Mouse (Mus musculus) hindbrain, embryonic 10.5 days (tissue): Measurements from ENCODE around the gene Gm20458. TPM values are rescaled to one million over a fixed set of nuclear protein-coding genes. Genes with fewer than 3 reads are reported as not detected.

Experiments used
- DNase-seq: peaks from one replicate; pipeline ENCODE4 v3.0.0-alpha.2; 2017; ENCODE audit warnings: low spot score
- H3K27ac ChIP-seq: fragments of 300-500 bp; sonication (generic); 2 replicates; pipeline ENCODE4 v1.5.1; 2016; ENCODE audit warnings: mild to moderate bottlenecking, moderate library complexity
- H3K27me3 ChIP-seq: fragments of 300-500 bp; sonication (generic); 2 replicates; pipeline ENCODE4 v1.6.1; 2016; ENCODE audit warnings: mild to moderate bottlenecking; ENCODE audit not compliant: poor library complexity, insufficient read depth, severe bottlenecking
- H3K36me3 ChIP-seq: fragments of 300-500 bp; sonication (generic); 2 replicates; pipeline ENCODE4 v1.6.1; 2016; ENCODE audit warnings: mild to moderate bottlenecking, moderate library complexity
- H3K4me1 ChIP-seq: fragments of 300-500 bp; sonication (generic); replicated peaks from 2 replicates; pipeline ENCODE4 v1.6.1; 2016; ENCODE audit warnings: mild to moderate bottlenecking
- H3K4me3 ChIP-seq: fragments of 300-500 bp; sonication (generic); 2 replicates; pipeline ENCODE4 v1.5.1; 2016; ENCODE audit warnings: mild to moderate bottlenecking, moderate library complexity
- H3K9me3 ChIP-seq: fragments of 300-500 bp; sonication (generic); 2 replicates; pipeline ENCODE4 v1.6.1; 2016; ENCODE audit warnings: mild to moderate bottlenecking, moderate library complexity
- WGBS: fragments of 180-500 bp; shearing (Covaris S2); methylation state at CpG from one replicate; pipeline ENCODE4 v1.1.7; 2016; 5-methylcytosine and 5-hydroxymethylcytosine counted together
- polyA plus RNA-seq: library from polyadenylated mRNA; unstranded; fragments of >200 nt; fragmentation: Nextera tagmentation; extraction: Ambion mirVana; gene quantifications from 2 replicates; pipeline ENCODE4 v1.2.1, GENCODE M21; 2016

Gm20458 gene
- polyA plus RNA-seq, 1 experiment from 2014 or later = 4.4 TPM

GRCm38 (mm10) chr2:164436961-164437360 lies 23.8 kb upstream of the Gm20458 start:
- DNase-seq = no peak
- peaks cover 55% of the 10 kb centered on the region for H3K4me1 ChIP-seq
- peaks cover 22% of the 10 kb centered on the region for H3K27me3 ChIP-seq
- H3K27ac ChIP-seq = peak overlapping the region; percentile 16
- WGBS = 65% methylated on average over 3 of the region's 3 CpGs
- no peak overlapping the region for H3K4me3 ChIP-seq
- no peaks in the 10 kb centered on the region for H3K9me3 ChIP-seq
- no peaks in the 10 kb centered on the region for H3K36me3 ChIP-seq

GRCm38 (mm10) chr2:164437710-164438109 lies 23.1 kb upstream of the Gm20458 start:
- Histone ChIP-seq H3K4me3 (no peak overlapping the region), H3K27me3 (peaks cover 26% of the 10 kb centered on the region), H3K27ac (no peak overlapping the region), H3K9me3 (no peaks in the 10 kb centered on the region), H3K4me1 (peaks cover 55% of the 10 kb centered on the region), H3K36me3 (no peaks in the 10 kb centered on the region)
- 80% methylated on average over 6 of the region's 6 CpGs for WGBS
- DNase-seq = no peak

- Histone ChIP-seq H3K27me3 (peaks cover 26% of the 10 kb centered on the region), H3K27ac (no peak overlapping the region), H3K4me1 (peaks cover 55% of the 10 kb centered on the region), H3K36me3 (no peaks in the 10 kb centered on the region), H3K9me3 (no peaks in the 10 kb centered on the region), H3K4me3 (no peak overlapping the region)
- 71% methylated on average over 8 of the region's 8 CpGs for WGBS
- no peak for DNase-seq
Measured at GRCm38 (mm10) chr2:164438257-164438656, 22.5 kb upstream of the Gm20458 start.

- DNase-seq = no peak
- H3K4me1 ChIP-seq = peaks cover 60% of the 10 kb centered on the region
- peaks cover 26% of the 10 kb centered on the region for H3K27me3 ChIP-seq
- 55% methylated on average over 3 of the region's 3 CpGs for WGBS
- no peak overlapping the region for H3K4me3 ChIP-seq
- no peak overlapping the region for H3K27ac ChIP-seq
- no peaks in the 10 kb centered on the region for H3K36me3 ChIP-seq
- no peaks in the 10 kb centered on the region for H3K9me3 ChIP-seq
Measured at GRCm38 (mm10) chr2:164439001-164439421, 21.8 kb upstream of the Gm20458 start.

- no peak overlapping the region for H3K27ac ChIP-seq
- no peak overlapping the region for H3K4me3 ChIP-seq
- WGBS = 78% methylated on average over 5 of the region's 5 CpGs
- DNase-seq = no peak
- no peaks in the 10 kb centered on the region for H3K36me3 ChIP-seq
- peaks cover 55% of the 10 kb centered on the region for H3K4me1 ChIP-seq
- H3K27me3 ChIP-seq = peaks cover 26% of the 10 kb centered on the region
- no peaks in the 10 kb centered on the region for H3K9me3 ChIP-seq
Measured at GRCm38 (mm10) chr2:164440314-164440713, 20.5 kb upstream of the Gm20458 start.

GRCm38 (mm10) chr2:164441155-164441554 lies 19.6 kb upstream of the Gm20458 start:
- Histone ChIP-seq H3K27ac (no peak overlapping the region), H3K36me3 (no peaks in the 10 kb centered on the region), H3K4me1 (peaks cover 48% of the 10 kb centered on the region), H3K27me3 (peaks cover 26% of the 10 kb centered on the region), H3K4me3 (peak overlapping the region; percentile 70), H3K9me3 (no peaks in the 10 kb centered on the region)
- 34% methylated on average over 8 of the region's 8 CpGs for WGBS
- DNase-seq = no peak

- H3K27ac ChIP-seq = no peak overlapping the region
- H3K9me3 ChIP-seq = no peaks in the 10 kb centered on the region
- no peaks in the 10 kb centered on the region for H3K36me3 ChIP-seq
- no peak for DNase-seq
- peak overlapping the region; percentile 70 for H3K4me3 ChIP-seq
- H3K4me1 ChIP-seq = peaks cover 42% of the 10 kb centered on the region
- WGBS = 27% methylated on average over 7 of the region's 7 CpGs
- peaks cover 26% of the 10 kb centered on the region for H3K27me3 ChIP-seq
Measured at GRCm38 (mm10) chr2:164441731-164442130, 19.0 kb upstream of the Gm20458 start.

GRCm38 (mm10) chr2:164442315-164443050 lies 18.3 kb upstream of the Gm20458 start:
- Histone ChIP-seq H3K36me3 (no peaks in the 10 kb centered on the region), H3K4me1 (peaks cover 37% of the 10 kb centered on the region), H3K27ac (peak overlapping the region; percentile 88), H3K9me3 (no peaks in the 10 kb centered on the region), H3K27me3 (peaks cover 26% of the 10 kb centered on the region), H3K4me3 (peak overlapping the region; percentile 70)
- DNase-seq = no peak
- WGBS = 2% methylated on average over 29 of the region's 29 CpGs

GRCm38 (mm10) chr2:164443051-164443437 lies 17.7 kb upstream of the Gm20458 start:
- H3K4me1 ChIP-seq = peaks cover 37% of the 10 kb centered on the region
- no peaks in the 10 kb centered on the region for H3K36me3 ChIP-seq
- peak overlapping the region; percentile 70 for H3K4me3 ChIP-seq
- H3K9me3 ChIP-seq = no peaks in the 10 kb centered on the region
- WGBS = under 1% methylated on average over 26 of the region's 26 CpGs
- peak; percentile 85 for DNase-seq
- peaks cover 26% of the 10 kb centered on the region for H3K27me3 ChIP-seq
- H3K27ac ChIP-seq = peak overlapping the region; percentile 88

GRCm38 (mm10) chr2:164443460-164444000 lies 17.2 kb upstream of the Gm20458 start, which contains the start of gene Sdc4:
Gene Sdc4, minus strand, starts transcription at chr2:164443887.
- Histone ChIP-seq H3K27me3 (peaks cover 26% of the 10 kb centered on the region), H3K27ac (peak within 1 kb of the TSS; percentile 88), H3K36me3 (no peaks in the 10 kb centered on the region), H3K9me3 (no peaks in the 10 kb centered on the region), H3K4me3 (peak within 1 kb of the TSS; percentile 70), H3K4me1 (peaks cover 37% of the 10 kb centered on the region)
- no peak for DNase-seq
- WGBS = 8% methylated on average over 18 of the region's 18 CpGs

- no peaks in the 10 kb centered on the region for H3K9me3 ChIP-seq
- no peak overlapping the region for H3K4me3 ChIP-seq
- no peaks in the 10 kb centered on the region for H3K36me3 ChIP-seq
- H3K4me1 ChIP-seq = peaks cover 37% of the 10 kb centered on the region
- DNase-seq = no peak
- WGBS = 81% methylated on average over 2 of the region's 2 CpGs
- no peak overlapping the region for H3K27ac ChIP-seq
- H3K27me3 ChIP-seq = peaks cover 23% of the 10 kb centered on the region
Measured at GRCm38 (mm10) chr2:164444701-164445100, 16.1 kb upstream of the Gm20458 start.

- H3K4me3 ChIP-seq = no peak overlapping the region
- H3K4me1 ChIP-seq = peaks cover 32% of the 10 kb centered on the region
- peaks cover 17% of the 10 kb centered on the region for H3K27me3 ChIP-seq
- no peaks in the 10 kb centered on the region for H3K9me3 ChIP-seq
- H3K27ac ChIP-seq = no peak overlapping the region
- WGBS = 87% methylated on average over 3 of the region's 3 CpGs
- H3K36me3 ChIP-seq = no peaks in the 10 kb centered on the region
- no peak for DNase-seq
Measured at GRCm38 (mm10) chr2:164445399-164446085, 15.2 kb upstream of the Gm20458 start.

- Histone ChIP-seq H3K36me3 (no peaks in the 10 kb centered on the region), H3K9me3 (no peaks in the 10 kb centered on the region), H3K4me1 (peaks cover 29% of the 10 kb centered on the region), H3K27me3 (peaks cover 12% of the 10 kb centered on the region), H3K4me3 (no peak overlapping the region), H3K27ac (no peak overlapping the region)
- DNase-seq = no peak
- WGBS = 88% methylated on average over 3 of the region's 3 CpGs
Measured at GRCm38 (mm10) chr2:164446086-164446469, 14.7 kb upstream of the Gm20458 start.
